Mouse (Mus musculus) activated CD4-positive, CD25-positive, alpha-beta regulatory T cell (primary cell): ENCODE data around the gene Cadm2. TPM values are rescaled to one million over a fixed set of nuclear protein-coding genes. Genes with fewer than 3 reads are reported as not detected.

Experiments used
- polyA plus RNA-seq, 2 experiments: library from polyadenylated mRNA; unstranded; fragments of 100-300 nt; shearing (Covaris generic); gene quantifications; one replicate each; pipeline ENCODE4 v1.2.1; 2017

The Cadm2 gene
- under 1 TPM in 1 of 2 experiments, not detected in 1; 0.07 TPM for polyA plus RNA-seq

GRCm38 (mm10) chr16:67620826-67621505 lies at the start of gene Cadm2:
Gene Cadm2 (minus strand): TSS chr16:67620908.

